Mouse (Mus musculus): ENCODE measurements around the gene Ugt1a9.
"Not testable (repeated sequence)": the region's sequence is repeated elsewhere in the genome, so short reads cannot be mapped to it uniquely, and the experiment has no call there.

Ugt1a9 gene

DNA sequence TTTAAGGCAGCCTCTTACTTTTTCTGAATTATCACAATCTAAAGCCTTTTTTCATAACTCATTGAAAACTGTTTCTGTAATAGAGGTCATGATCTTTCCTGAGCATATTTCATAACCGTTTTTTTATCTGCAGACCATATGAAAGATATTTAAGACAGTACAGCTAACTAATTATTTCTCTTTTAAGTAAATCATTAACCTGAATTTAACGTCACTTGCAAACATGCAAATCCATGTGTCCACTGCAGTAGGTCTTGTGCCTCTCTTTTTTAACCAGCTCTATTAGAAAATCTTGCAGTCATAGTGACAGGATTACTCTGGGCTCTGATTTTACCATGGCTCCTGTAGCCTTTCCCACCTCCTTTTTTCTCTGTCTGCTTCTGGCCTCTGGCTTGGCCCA, at the start of gene Ugt1a9:
Gene Ugt1a9 (plus strand): TSS at position 306 of the 400 bp plus-strand sequence.
- DNase-seq: no peak

DNA sequence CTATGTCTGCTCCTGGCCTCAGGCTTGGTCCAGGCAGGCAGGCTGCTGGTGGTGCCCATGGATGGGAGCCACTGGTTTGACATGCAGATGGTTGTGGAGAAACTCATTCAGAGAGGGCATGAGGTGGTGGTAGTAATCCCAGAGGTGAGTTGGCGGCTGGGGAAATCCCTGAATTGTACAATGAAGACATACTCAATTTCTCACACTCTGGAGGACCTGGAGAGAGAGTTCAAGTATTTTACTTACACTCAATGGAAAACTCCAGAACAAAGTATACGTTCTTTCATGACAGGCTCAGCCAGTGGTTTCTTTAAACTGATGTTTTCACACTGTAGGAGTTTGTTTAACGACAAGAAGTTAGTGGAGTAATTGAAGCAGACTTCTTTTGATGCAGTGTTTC, 45.4 kb upstream of the Ugt1a9 start:
- not testable (repeated sequence) for DNase-seq

DNA sequence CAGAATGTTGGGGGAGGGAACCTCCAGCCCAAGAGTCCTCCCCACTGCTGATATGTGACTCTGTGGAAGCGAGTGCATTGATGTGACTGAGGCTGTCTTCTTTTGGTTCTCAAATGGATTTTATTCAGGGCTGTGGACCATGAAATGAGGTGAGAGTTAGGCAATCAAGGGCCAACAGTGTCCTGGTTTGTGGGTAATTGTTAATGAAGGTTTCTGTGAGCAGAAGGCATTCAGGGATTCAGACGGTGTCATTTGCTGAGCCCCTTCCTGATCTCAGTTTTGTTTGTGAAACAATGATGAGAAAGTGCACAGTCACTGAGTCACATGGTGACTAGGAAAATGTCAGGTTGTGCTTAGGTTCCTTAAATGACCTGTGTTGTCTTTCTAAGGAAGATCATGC, 27.6 kb upstream of the Ugt1a9 start:
- not testable (repeated sequence) for DNase-seq

DNA sequence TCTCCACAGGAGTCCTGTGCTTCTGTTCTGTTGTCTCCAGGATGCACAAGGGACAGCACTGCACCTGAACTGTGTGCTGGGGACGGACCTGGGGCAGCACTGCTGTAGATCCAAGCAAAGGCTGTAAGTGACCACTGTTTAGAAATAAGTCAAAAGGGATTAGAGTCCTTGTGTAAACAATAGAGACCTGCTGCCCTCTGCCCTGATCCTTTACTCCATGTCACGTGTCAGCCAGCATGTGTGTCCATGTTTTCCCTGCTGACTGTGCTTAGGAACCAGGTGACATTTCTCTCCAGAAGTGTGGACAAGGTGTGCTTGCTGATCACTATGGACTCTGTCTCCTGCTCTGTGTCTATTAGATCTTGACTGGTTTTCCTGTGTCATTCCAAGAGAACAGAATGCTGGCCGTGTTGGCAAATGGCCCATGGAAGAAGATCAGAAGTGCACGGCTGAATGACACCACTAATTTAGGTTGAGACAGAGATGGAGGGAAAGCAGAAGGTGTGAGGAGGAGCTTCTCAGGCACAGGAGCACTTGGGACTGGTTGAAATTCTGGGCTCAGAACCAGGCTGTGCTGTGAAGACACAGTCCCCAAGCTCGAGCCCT, 25.7 kb upstream of the Ugt1a9 start:
- DNase-seq: not testable (repeated sequence)

DNA sequence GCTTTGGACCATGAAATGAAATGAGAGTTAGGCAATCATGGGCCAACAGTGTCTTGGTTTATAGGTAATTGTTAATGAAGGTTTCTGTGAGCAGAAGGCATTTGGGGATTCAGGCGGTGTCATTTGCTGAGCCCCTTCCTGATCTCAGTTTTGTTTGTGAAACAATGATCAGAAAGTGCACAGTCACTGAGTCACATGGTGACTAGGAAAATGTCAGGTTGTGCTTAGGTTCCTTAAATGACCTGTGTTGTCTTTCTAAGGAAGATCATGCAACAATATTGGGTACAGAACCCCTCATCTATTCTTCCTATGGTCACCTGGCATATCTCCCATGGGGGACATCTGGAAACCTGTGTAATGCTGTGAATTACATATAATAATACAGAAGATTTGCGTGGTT, 23.2 kb upstream of the Ugt1a9 start:
- DNase-seq: not testable (repeated sequence)

DNA sequence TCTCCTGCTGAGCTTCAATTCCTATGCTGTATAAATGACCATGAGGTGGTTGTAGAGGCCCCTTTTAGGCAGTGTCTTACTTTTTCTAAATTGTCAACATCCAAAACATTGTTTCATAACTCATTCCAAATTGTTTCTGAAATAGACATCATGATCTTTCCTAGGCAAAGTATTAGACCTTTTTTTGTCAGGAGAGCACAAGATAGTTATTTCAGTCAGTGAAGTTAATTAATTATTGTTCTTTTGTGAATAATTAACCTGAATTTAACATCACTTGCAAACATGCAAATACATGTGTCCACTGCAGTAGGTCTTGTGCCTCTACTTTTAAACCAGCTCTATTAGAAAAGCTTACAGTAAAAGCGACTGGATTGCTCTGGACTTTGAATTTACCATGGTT, 15.5 kb upstream of the Ugt1a9 start, which contains the start of gene Ugt1a10:
Gene Ugt1a10 (plus strand): TSS at position 301 of the 400 bp plus-strand sequence.
- no peak for DNase-seq

DNA sequence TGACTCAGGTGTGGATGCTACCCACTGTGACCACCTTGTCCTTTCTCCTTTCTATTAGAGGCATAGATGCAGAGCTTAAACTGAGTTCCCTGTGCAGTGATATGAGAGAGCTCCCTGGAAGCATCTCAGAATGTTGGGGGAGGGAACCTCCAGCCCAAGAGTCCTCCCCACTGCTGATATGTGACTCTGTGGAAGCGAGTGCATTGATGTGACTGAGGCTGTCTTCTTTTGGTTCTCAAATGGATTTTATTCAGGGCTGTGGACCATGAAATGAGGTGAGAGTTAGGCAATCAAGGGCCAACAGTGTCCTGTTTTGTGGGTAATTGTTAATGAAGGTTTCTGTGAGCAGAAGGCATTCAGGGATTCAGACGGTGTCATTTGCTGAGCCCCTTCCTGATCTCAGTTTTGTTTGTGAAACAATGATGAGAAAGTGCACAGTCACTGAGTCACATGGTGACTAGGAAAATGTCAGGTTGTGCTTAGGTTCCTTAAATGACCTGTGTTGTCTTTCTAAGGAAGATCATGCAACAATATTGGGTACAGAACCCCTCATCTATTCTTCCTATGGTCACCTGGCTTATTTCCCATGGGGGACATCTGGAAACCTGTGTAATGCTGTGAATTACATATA, 4.0 kb upstream of the Ugt1a9 start:
- DNase-seq: not testable (repeated sequence)

DNA sequence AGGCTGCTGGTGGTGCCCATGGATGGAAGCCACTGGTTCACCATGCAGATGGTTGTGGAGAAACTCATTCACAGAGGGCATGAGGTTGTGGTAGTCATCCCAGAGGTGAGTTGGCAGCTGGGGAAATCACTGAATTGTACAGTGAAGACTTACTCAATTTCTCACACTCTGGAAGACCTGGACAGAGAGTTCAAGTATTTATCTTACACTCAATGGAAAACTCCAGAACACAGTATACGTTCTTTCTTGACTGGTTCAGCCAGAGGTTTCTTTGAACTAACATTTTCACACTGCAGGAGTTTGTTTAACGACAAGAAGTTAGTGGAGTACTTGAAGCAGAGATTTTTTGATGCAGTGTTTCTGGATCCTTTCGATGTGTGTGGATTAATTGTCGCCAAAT, 302 bp downstream of the Ugt1a9 start:
- DNase-seq: no peak

DNA sequence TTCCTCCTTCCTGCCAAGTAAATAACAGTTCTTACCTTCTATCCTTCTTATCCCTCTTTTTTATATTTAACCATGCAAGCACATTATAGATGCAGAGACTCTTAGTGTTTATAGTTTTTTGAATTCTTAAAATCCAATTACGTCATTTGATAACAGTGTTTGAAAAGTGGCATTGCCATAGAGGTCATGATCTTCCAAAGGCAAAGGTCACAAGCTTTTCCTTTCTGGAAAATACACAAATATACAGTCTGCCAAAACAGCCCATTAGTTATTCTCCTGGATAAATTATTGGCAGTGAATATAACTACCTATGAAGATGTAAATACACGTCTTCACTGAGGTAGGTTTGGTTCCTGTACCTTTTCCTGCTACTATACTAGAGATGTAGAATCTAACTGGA, 3.9 kb downstream of the Ugt1a9 start:
- DNase-seq: no peak

DNA sequence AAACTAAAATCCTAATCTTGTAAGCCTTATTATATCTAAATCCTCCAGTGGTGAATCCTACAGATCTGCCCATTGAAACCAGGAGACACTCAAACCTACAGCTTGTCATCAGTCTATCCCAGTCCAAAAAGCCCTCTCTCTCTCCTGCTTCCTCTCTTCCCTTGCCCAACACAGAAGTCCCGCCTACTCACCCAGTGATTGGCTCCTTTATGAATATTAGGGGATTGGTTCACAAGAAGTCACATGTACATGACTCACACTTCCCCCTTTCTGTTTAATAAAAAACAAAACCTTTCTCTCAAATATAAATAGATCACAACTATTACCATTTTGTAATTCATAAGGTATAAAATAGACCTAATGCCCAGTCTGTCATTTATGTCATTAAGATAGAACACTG, 6.5 kb downstream of the Ugt1a9 start:
- DNase-seq: peak in 1 of 2 experiments; percentile 7

DNA sequence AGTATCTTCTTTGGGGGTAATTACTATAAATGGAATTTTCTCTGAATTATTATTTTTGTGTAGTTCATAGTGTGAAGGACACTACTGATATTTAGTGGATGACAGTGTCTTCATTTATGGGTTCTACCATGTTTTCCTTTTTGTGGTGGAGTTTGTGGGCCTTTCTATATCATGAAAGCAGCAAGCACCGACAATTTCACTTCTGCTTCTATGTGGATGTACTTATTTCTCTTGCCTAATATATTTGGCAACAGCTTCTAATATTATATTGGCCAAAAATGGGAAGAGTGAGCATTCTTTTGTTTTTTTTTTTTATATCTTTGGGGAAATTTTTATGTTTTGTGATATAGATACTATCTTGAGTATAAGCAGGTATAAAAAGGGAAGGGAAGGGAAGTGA, 11.1 kb downstream of the Ugt1a9 start:
- DNase-seq: no peak

DNA sequence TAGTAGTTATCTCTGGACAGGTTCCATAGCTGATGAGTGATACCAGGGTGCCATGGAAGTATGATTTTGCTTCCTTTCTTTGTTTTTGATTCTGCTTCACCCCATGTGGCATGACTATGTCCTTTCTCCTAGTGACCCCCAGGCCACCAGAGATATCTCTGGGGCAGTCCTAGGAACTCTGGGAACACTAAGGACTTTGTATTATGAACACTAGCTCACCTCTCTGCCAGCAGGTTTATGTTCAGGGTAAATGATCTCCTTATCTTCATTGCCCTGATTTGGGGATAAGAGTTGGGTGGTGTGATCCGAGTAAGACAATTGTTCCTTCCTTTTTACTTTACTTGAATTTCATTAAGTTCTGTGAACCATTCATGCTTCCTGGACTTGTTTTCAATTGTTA, 15.5 kb downstream of the Ugt1a9 start:
- DNase-seq: no peak

DNA sequence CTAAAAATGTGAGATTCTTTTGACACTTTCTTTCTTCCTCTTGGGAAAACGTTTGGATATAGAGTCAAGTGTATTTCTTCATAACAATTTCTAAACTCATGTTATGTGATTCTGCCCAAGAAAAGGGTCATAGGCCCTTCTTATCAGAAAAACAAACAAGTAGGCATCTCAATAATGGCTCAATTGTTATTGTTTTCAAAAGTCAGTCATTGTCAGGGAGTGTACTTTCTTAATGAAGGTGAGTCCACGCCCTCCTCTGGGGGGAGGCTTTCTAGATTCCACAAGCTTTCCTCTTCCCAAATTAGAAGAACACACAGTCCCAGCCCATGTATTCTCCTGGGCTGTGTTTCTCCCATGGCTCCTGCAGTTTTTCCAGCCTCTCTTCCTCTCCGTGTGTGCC, 16.9 kb downstream of the Ugt1a9 start, which contains the start of gene Ugt1a8:
Gene Ugt1a8 (plus strand): TSS at position 301 of the 400 bp plus-strand sequence.
- DNase-seq: no peak

DNA sequence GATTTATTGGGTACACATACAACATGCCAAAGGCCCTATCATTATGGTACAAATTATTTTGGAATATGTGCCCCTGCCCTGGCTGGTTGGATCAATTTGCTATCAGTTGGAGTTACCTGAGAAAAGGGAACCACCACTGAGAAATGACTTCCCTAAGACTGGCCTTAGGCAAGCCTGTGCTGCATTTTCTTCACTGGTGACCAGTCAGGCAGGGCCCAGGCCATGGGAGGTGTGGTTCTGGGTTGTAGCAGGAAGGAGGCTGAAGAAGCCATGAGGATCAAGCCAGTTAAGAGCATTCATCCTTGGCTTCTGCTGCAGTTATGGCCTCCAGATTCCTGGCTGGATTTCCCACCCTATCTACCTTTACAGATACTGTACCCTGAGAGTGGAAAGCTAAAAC, 21.7 kb downstream of the Ugt1a9 start:
- no peak for DNase-seq

DNA sequence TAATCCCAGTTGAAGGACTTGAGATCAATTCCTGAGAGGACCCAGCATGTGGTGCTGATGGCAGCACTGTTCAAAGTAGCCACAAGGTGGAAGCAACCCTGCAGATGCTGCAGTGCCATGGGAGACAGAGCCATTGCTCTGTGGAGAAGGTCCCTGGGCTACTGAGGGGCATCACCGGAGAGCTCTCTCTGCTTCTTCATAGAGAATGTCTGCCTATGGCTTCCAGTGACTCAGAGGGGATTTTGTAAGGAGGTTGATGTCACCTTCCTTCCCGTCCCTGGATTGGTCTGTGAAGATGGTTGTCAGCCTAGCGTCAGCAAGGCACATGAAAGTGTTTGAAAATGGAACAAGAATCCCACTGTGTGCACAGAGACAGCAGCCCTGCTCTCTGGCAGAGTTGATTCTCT, 23.7 kb downstream of the Ugt1a9 start:
- peak in 1 of 2 experiments; percentile 7 for DNase-seq

DNA sequence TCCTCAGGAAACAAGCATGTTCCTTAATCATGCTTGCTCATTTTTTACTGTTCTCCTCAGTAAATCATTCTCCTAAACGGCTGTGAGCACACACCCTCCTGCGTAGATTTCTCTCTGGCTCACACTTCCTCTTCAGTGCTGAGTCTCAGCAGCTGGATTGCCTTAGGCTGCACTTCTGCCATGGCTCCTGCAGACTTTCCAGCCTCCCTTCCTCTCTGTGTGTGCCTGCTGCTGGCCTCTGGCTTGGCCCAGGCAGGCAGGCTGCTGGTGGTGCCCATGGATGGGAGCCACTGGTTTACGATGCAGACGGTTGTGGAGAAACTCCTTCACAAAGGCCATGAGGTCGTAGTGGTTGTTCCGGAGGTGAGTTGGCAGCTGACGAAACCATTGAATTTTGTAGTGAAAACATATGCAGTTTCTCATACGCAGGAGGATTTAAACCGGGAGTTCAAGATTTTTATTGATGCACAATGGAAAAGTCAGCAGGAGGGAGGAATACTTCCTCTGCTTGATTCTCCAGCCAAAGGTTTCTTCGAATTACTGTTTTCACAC, 24.4 kb downstream of the Ugt1a9 start, which contains the start of gene Ugt1a7c:
Gene Ugt1a7c (plus strand): TSS at position 122 of the 552 bp plus-strand sequence.
- DNase-seq: peak; percentile 28 to 36

DNA sequence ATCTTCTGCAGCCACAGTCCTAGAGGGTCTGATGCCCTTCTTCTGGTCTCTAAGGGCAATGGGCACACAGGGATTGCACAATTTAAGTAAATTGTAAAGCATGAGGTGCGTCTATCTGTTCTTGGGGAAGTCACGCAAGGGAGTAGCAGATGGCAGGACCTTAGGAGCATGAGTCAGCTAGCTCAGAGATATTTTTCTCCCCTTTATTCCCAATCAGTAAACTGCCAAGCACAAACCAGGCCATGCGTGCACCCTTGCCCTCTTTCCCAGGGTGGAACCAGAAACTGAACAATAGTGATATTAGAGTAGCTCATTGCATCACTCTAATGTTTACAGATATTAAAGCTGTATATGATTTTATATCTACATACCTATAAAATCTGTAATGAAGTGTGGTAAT, 27.9 kb downstream of the Ugt1a9 start:
- DNase-seq: peak in 1 of 2 experiments; percentile 7

DNA sequence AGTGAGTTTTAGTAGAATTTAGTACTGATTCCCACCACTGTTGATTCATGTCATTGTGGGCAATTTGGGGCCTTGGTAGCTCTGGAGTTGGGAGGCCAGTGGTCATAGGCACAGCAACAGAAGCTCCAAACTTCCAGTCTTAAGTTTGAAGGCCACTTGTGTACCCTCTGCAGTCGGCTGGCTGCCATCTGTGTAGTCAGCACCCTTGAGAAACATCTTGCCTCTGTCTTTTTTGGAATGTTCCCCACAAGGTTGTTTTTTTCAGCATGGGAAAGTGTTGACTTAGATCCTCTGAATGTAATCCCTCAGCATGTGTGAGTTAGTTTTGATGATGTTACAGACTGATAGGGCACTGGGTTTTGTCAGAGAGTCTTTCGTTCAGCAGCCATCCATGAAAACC, 29.1 kb downstream of the Ugt1a9 start:
- DNase-seq: not testable (repeated sequence)

DNA sequence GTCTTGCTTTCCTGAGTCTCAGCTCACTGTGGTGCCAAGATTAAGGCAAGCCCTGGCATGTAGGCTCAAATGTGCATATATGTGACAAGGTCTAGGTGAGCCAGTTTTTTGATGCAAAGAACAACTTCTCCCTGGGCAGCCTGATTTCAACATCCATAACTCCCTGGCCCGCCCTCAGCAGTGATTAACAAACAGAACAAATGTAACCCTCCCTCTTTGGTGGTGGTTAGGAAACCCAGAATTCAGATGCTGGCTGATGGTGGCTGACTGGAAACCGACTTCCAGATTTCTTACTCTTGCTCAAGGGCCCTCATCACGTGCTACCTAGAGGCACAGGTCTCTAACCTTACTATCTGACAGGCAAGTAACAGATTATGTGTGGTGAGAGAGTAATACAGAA, 32.4 kb downstream of the Ugt1a9 start, which contains the start of gene Ugt1a6b:
Gene Ugt1a6b (plus strand): TSS at position 234 of the 400 bp plus-strand sequence.
- DNase-seq: peak; percentile 52 to 67

DNA sequence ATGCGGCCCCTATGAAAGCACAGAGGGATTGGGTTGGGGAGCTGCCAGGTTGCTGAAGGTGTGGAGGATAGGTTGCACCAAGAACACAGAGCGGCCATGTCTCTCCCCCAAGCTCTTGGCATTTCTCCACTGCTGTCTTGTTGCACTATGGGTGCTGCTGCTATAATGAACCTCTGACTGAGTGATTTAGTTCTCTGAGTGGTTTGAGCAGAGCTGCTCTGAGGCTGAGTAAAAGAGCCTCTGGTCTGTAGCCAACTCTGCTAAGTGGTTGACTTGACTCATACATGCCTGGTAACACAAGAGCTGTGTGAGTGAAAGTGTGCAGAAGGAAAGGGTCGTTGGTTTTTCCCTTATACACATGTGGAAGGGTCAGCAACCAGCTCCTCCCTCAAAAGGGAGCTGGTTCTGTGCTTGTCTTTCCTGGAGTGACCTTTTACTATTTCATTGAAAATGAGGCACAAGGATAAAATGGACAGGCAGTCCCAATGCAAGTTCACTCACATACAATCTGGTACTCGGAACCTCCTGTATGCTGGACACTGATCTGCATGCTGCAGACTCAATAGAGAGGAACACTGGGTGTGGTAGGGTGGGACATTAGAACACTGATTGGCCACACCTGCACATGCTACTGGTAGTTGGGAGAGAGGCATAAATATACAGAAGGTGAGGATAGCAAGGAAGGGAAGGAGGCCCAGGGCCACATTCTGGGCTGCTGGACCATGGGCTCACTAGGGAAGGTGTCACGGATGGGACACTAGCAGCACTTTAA, 33.3 kb downstream of the Ugt1a9 start:
- DNase-seq: peak in 1 of 2 experiments; percentile 31

DNA sequence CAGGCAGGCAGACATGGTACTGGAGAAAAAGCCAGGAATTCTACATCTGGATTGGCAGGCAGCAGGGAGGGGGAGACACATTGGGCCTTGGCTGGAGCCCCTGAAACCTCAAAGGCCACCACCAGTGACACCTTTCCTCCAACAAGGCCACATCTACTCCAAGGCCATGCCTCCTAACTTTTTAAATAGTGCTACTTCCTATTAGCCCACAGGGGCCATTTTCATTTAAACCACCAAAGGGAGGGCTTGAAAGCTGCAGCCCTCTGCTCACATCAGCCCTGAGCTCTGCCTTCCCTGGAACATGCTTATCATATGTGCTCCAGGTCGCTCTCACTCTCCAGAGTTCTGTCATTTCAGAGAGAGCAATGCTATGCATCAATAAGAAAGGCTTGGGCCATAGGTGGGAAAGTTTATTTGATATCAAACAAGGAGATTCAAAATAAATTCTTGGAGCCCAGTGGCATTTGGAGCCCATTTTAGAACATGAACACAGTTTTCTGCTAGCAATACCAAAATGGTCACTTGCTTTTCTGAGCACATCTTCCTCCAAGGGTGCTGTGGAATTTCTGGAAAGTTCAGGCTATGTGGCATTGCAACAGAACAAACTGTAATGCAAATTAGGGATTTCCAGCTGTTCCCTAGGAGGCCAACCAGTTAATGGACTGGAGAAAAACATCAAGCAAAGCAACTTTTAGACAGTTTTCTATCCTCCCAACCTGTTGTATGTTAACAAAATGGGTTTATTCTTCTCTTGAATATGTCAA, 34.2 kb downstream of the Ugt1a9 start:
- DNase-seq: no peak

DNA sequence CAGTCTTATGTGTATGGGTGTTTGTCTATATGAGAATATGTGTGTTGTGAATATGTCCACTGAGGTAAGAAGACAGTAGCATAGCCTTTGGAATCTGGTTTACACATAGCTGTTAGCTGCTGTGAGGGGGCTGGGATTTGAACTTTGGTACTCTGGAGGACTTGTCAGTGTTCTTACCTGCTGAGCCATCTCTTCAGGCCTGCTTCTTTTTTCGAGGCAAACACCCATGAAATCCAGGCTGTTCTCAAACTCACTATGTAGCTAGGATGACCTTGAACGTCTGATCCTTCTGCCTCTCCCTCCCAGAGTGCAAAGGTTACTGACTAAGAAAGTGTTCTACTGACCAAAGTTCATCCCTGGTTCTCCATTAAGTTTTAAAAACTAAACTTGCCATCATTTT, 35.1 kb downstream of the Ugt1a9 start:
- DNase-seq: no peak
